Mouse (Mus musculus): ENCODE data around the gene Olfr689.
"Not testable (repeated sequence)": the region's sequence is repeated elsewhere in the genome, so short reads cannot be mapped to it uniquely, and the experiment has no call there.

The Olfr689 gene

DNA sequence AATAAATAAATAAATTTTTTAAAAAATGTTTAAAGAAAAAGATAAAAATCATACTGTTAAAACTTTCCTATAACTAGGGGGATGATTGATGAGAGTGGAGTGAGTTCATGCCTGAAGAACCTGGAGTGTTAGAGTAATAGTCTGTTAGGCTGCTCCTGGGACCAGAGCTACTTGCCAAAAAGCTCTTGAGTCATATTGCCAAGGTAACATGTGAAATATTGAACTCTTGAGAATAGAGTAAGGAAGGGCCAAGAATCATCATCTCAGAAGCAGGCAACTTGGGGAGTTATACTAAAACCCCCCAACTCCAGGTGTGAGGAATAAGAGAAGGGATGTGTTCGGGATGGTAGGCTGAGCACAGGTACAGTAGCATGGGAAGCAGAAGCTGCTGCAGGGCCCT, at the start of gene Olfr689:
Gene Olfr689, plus strand, starts transcription at position 301 of the 400 bp plus-strand sequence.
- no peak for DNase-seq (ENCODE audit: low spot score in 2 of 2)

DNA sequence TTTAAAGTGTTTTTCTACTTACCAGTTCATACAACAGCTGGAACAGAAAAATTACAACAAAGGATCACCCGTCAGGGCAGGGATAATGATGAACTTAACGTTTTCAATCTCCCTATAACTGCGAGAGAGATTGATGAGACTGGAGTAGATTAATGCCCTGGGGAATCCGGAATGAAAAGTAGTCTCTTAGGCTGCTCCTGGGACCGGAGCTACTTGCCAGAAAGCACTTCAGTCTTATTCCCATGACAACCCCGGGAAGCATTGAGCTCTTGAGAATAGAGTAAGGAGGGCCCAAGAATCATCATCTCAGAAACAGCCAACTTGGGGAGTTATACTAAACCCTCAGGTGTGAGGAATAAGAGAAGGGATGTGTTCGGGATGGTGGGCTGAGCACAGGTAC, 38.5 kb upstream of the Olfr689 start:
- no peak for DNase-seq (ENCODE audit: low spot score in 2 of 2)

GRCm38 (mm10) chr7:105287795-105288194, 23.2 kb upstream of the Olfr689 start, which contains the start of gene Olfr688:
TSS of gene Olfr688 (plus strand) at chr7:105288095.
- no peak for DNase-seq (ENCODE audit: low spot score in 2 of 2)

- DNase-seq (ENCODE audit: low spot score in 2 of 2) = no peak
These were observed 20.9 kb upstream of the Olfr689 start for GRCm38 (mm10) chr7:105290051-105290450.

GRCm38 (mm10) chr7:105325302-105325701, 14.3 kb downstream of the Olfr689 start:
- no peak for DNase-seq (ENCODE audit: low spot score in 2 of 2)

DNA sequence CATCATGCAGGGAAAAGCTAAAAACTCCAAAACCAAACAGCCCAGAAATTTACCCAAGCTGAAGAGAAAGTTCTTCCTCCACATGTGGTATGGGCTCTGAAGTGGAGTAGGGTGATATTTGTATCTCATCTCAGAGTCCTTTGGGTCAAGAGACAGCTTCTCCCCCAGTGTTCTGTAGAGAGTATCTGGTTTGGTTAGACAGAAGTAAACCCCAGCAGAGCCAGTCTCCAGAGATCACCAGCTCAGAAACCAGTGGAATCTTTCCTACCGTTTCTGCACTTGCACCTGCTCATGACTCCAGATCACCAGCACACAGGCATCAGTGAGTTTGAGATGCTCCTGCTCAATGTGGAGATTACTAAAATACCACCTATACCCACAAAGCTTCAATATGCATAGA, 23.0 kb downstream of the Olfr689 start, which contains the start of gene Olfr690:
Gene Olfr690, minus strand, starts transcription at position 101 of the 400 bp plus-strand sequence.
- DNase-seq (ENCODE audit: low spot score in 2 of 2) = no peak

- DNase-seq (ENCODE audit: low spot score in 2 of 2) = no peak
These were observed 31.2 kb downstream of the Olfr689 start, which contains the start of gene Olfr691 for GRCm38 (mm10) chr7:105342170-105342569. TSS of gene Olfr691 (minus strand) at chr7:105342270.

DNA sequence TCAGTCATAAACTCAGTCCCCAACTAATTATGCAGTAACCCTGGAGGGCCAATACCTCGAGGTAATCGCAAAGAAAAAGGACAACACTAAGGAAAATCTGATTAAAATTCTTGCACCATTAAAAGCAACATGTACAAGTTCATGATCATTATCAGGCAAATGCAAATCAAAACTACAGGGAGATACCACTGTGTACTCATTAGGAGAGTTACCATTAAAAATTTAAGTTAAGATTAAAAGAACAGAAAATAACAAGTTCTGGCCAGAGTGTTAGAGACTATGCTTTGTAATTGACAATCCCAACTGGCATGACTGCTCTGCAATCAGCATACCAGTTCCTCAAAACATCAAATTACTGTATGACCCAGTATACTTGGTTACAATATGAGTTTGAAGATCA, 31.8 kb downstream of the Olfr689 start:
- no peak for DNase-seq (ENCODE audit: low spot score in 2 of 2)

DNA sequence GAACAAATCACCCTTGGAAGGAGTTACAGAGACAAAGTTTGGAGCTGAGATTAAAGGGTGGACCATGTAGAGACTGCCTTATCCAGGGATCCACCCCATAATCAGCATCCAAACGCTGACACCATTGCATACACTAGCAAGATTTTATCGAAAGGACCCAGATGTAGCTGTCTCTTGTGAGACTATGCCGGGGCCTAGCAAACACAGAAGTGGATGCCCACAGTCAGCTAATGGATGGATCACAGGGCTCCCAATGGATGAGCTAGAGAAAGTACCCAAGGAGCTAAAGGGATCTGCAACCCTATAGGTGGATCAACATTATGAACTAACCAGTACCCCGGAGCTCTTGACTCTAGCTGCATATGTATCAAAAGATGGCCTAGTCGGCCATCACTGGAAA, 45.1 kb downstream of the Olfr689 start:
- not testable (repeated sequence) for DNase-seq (ENCODE audit: low spot score in 2 of 2)

DNA sequence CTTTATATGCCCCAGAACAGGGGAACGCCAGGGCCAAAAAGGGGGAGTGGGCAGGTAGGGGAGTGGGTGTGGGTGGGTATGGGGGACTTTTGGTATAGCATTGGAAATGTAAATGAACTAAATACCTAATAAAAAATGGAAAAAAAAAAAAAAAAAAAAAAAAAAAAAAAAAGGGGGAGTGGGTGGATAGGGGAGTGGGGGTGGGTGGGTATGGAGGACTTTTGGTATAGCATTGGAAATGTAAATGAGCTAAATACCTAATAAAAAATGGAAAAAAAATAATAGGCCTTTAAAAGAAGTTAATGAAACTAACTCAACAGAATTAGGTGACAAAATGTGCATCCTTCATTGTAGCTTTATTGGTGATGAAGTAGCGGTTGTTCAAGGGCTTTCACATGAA, 45.5 kb downstream of the Olfr689 start:
- not testable (repeated sequence) for DNase-seq (ENCODE audit: low spot score in 2 of 2)

DNA sequence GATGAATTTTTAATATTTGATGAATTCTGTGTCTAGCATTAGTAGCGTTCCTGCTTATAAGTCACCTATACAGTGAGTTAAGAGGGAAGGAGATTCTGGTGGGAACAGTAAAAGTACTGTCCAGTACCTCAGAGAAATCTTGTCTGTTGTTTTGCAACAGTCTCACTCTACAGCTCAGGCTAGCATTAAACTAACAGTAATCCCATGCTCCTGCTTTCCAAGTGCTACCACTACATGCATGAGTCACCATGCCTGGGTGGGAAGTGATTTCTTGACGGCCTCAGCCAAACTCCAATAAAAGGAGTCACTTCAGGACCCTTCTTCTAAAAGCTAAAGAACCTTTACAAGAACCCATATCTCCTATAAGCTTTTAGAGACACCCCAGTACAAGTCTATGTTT, 50.7 kb downstream of the Olfr689 start:
- DNase-seq (ENCODE audit: low spot score in 2 of 2) = no peak

DNA sequence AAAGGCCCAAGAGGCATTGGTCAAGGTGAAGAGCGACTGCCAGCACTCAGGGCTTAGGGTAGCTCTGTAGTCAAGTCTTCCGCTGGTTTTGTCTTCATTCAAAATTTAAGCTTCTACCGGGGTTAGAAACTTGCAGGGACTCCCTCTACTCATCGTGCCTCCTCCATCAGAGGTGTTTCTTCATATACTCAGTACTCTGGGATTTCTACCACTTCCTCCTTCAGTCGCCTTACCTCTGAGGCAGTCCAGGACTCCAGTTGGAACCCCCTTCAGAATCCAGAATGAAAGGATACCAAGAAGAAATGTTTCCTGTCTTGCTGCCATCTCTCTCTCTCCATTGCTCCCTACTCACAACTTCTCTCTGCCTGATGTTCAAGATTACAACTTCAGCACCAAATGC, 56.3 kb downstream of the Olfr689 start:
- no peak for DNase-seq (ENCODE audit: low spot score in 2 of 2)

DNA sequence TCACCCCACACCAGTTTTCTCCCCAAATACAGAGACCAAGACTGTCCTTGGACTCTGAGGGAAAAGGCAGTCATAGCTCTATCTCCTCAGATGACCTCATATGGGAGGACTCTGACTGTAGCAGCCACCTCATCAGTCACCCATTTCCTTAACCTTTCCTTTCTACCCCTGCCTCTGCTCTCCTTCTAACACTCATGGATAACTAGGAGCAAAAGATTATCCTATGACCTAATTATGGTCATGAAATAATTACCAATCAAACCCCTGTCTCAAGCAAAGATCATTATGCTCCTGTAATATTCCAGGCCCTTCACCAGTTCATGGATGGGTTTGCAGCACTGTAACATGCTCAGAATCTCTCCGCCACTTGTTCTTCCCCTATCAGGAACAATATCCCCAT, 57.0 kb downstream of the Olfr689 start, which contains the start of gene Olfr692:
Gene Olfr692, plus strand, starts transcription at position 301 of the 400 bp plus-strand sequence.
- DNase-seq (ENCODE audit: low spot score in 2 of 2) = no peak

GRCm38 (mm10) chr7:105368521-105368920, 57.6 kb downstream of the Olfr689 start:
- DNase-seq (ENCODE audit: low spot score in 2 of 2) = no peak

All from frontal cortex, postnatal 10 days (tissue).